Mouse (Mus musculus) kidney, adult 9 months (tissue): Measurements from ENCODE around the gene AU040320.

Experiments used
- DNase-seq: peaks from one replicate; pipeline ENCODE4 v3.0.0; 2022

Gene AU040320

DNA sequence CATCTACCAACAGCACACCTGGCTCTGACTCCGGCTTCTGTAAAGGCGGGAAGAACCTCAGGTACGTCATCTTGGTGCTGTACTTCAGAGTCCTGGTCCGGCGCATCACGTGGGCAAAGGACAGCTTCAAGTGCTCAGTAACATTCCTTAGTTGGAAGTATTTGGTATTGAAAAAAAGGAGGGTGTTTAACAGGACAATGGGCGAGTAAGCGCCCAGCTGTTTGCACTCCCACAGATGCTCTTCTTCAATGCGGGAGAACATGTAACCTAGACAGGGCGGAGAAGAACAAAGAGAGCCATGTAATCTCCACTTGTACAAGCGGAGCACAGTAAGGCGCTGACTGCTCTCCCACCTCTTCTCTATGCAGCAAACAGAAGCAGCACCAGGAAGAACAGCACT lies 115.4 kb downstream of the AU040320 start:
- DNase-seq = no peak

GRCm38 (mm10) chr4:126872717-126873116 lies 119.4 kb downstream of the AU040320 start:
- no peak for DNase-seq

GRCm38 (mm10) chr4:126879560-126880275 lies 126.4 kb downstream of the AU040320 start:
- DNase-seq = no peak

- DNase-seq = no peak
These were observed 130.3 kb downstream of the AU040320 start for GRCm38 (mm10) chr4:126883602-126884001.

DNA sequence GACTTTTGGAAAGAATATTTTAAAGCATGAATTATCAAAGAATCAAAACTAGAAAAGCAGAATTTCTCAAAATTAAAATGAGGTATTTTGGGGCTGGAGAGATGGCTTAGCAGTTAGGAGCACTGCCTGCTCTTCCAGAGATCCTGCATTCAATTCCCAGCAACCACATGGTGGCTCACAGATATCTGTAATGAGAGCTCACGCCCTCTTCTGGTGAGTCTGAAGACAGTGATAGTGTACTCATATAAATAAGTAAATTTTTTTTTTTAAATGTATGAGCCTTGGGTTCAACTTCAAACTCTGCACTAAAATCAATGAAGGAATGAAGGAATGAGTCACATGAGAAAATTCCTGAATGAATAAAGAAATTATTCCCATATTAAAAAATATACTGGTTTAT lies 132.6 kb downstream of the AU040320 start:
- no peak for DNase-seq

- DNase-seq = no peak
These were observed 136.5 kb downstream of the AU040320 start for GRCm38 (mm10) chr4:126889879-126890278.
